Comparison of ENCODE assay signal across 1 mouse cellular context in genomic region chr3:104869611-104870010, GRCm38 (mm10).
TF ChIP-seq lines count a peak whose summit lies in the region.

No protein-coding gene starts in this region.

TF ChIP-seq in MEL, 35 proteins besides CTCF, POLR2A, EP300 and RAD21:
- 0 out of 2 replicates have a peak, but pooled peaks have one; percentile 11 for TF ChIP-seq SMC3 (IDR thresholded peaks at IDR 0.05; ENCODE audit: low read depth, low read length)
- TF ChIP-seq BHLHE40 (IDR thresholded peaks at IDR 0.05; ENCODE audit: borderline replicate concordance, low read depth, low read length): no peak
